Mouse (Mus musculus): Measurements from ENCODE around the gene Arhgap23. TPM values are rescaled to one million over a fixed set of nuclear protein-coding genes. Genes with fewer than 3 reads are reported as not detected.

Gene Arhgap23
- total RNA-seq, 4 experiments from 2014 or later = 3.4 to 5.2 (median 4.5) TPM

DNA sequence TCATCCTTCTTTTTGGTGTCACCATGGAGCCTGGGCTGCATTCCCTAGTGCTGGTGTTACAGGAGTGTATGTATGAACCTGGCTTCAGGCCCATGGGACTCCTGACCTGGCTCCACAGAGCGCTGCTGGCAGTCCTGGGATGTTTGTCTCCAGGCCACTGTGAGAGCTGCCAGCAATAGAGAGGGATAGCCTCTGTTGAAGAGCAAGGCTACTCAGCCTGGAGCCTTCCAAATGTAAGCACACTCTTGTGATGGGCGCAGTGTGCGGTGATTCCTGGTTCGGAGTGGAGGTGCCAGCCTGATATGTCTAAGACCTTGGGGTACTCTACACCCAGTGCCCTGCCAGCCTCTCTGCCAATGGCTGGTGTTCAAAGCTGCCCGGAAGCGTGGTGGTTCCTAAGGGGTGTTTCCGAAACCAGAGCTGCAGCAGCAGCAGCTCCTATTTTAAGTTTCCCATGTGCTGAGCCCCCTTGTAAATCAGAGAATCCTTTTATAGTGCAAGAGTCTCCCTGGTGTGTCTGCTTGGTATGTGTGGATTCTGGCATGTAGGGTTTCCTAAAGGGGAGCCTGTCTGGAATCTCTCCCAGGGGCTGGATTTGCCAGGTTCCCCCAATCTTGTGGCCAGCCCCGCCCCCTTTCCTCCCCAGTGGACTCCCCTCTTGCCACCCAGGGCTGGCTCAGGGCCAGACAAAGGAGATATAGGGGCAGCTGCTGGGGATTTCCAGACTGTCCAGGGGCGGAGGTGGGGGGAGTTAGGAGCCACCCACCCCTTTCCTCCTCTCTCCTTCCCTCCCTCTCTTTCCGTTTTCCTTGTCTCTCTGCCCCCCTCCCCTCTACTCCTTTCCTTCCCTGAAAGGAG, 9.0 kb upstream of the Arhgap23 start:
- no peak for DNase-seq (ENCODE audit: low spot score in 2 of 2)

DNA sequence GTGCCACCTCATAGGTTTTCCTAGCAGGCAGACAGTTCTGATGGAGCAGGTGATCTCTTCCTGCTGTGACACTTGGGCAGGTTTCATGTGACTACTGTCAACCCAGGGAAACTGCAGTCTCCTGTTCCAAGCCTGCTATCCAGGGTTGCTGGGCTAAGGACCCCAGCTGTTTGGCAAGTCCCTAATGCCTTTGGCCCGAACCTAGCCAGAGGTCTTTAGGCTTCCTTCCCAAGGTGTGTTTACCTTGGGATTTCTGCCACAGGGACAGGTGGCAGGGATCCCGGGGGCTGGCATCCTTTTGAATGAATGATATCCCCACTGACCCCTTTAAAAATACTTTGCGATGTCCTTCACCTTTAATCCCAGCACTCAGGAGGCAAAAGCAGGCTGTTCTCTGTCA, 7.9 kb upstream of the Arhgap23 start:
- no peak for DNase-seq (ENCODE audit: low spot score in 2 of 2)

DNA sequence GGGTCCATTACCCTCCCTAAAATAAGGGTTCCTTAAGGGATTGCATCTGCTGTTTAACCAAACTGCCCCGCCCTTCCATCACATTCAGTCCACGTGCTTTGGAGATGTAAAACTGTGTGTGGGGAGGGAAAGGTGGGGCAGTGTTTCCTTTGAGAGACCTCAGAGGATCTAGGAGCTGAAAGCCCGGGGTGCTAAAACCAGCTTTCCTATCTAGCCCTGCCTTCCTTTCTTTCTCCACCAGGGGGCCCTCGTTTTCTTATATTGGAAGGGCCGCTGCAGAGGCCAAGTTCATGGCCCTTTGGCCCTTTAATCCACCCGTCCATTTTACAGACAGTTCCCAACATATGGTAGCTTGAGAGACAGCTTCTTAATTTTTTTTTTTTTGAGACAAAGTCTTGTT, 7.2 kb upstream of the Arhgap23 start:
- DNase-seq (ENCODE audit: low spot score in 2 of 2) = peak; percentile 76 to 83

DNA sequence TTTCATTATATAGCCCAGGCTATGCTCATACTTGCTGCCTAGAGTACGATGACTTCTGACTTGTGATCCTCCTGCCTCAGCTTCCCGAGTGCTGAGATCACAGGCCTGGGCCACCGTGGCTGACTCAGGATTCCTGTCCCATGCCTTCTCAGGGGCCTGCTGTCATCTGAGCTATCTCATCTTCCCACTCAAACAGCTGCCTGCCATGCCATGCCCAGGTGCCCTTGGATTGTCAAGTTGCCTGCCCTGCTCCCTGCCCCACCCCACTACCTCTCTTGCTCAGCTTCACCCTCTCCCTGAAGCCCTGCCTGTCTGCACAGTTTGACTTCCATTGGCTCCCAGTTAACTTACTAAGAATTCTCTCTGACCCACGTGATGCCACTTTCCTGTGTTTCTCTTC, 4.4 kb upstream of the Arhgap23 start:
- no peak for DNase-seq (ENCODE audit: low spot score in 2 of 2)

DNA sequence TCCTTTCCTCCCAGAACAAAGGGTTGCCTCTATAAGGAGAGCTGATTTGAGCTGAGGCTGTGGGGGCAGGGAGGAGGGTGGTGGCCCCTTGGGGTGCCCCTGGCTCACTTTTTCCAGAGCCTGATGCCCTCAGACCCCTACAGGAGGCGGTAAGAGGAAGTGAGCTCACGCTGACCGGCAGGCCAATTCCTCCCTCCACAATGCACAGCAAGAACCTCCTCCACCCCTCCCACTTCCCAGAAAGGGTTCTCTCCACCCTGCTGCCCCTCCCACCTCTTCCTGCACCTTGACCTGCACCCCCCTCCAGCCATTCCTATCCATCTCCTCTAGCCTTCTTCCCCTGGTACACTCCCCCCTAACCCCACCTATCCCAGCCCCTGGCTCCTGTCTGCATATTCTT, 3.2 kb upstream of the Arhgap23 start:
- no peak for DNase-seq (ENCODE audit: low spot score in 2 of 2)

DNA sequence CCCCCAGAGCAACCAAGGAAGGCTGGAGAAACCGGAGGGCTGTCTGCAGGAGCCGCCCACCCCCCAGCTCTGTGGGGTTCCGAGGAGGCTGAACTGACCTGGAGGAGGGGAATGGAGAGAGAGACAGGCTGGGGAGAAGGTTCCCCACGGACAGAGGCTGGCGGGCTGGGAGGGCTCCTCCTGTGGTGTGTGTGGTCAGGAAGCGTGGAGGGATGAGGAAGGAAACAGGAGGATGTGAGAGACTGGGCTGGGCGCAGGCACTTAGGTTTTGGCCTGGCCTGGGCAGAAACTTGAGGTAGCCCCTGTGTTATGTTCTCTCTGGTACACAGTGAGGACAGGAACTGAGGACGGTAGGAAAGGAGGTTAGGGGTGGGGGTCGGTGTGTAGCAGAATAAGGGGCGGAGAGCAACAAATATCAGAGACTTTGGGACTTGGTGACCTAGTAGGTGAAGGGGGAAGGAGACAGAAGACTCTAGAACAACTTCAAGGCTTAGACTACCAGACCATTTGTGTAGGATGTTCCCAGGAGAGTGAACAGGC, 2.5 kb upstream of the Arhgap23 start:
- DNase-seq (ENCODE audit: low spot score in 2 of 2) = no peak

DNA sequence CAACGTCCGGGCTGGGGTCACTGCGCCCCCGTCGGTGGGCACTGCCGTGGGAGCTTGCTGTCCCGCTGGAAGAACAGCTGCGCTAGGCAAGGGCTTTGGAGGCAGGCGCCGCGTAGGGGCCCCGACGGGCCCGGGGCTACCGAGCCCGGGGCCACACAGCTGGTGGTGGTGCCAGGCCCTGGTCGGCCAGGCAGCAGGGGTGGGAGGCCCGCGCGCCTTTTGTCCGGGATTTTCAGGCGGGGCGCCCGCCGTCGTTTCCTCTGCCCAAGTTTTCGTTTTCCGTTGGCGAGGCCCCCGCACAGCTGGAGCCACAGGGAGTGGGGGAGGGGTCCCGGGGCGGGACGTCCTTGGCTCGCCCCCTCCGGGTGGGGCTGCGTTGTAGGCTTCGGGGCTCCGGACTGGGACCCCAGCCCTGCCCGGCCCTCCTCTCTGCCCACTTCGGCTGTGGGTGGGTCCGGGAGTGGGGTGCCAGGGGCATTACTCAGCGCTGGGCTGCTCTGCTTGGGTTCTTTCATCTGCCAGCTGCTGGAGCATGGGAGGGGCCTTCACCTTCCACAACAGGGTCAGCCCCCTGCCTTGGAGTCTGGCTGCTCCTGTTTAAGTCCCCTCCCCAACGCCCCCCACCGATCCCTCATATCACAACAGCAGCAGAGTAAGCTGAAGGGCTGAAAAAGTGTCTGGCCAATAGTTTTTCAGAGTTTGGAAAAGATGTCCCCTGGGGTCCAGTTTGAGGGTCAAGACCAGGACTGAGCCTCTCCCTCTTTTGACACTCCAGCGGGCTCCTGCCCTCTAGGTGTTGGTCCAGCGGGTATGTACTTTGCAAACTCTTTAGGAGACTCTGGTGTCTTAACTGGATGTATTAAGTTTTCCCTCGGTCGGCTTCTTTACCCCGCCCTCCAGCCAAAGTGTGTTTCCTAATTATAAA, 641 bp downstream of the Arhgap23 start:
- DNase-seq (ENCODE audit: low spot score in 2 of 2) = no peak

DNA sequence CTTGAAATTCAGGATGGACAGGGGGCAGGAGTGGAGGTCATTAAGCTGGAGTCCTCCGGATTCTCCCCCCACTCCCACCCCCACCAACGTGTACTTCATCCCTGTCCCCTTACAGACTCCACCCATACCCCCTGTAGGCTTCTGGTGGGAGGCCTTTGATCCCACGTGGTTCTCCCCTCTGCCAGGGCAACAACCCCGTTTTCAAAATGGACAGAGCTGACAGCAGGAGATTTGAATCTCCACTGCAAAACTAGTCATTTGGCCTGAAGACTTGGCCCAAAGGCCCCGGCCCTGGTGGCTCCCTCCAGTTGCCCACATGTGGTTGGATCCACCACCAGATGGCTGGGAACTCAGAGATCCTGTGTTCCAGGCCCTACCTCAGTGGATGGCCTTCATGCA, 1.3 kb downstream of the Arhgap23 start:
- DNase-seq (ENCODE audit: low spot score in 2 of 2) = no peak

DNA sequence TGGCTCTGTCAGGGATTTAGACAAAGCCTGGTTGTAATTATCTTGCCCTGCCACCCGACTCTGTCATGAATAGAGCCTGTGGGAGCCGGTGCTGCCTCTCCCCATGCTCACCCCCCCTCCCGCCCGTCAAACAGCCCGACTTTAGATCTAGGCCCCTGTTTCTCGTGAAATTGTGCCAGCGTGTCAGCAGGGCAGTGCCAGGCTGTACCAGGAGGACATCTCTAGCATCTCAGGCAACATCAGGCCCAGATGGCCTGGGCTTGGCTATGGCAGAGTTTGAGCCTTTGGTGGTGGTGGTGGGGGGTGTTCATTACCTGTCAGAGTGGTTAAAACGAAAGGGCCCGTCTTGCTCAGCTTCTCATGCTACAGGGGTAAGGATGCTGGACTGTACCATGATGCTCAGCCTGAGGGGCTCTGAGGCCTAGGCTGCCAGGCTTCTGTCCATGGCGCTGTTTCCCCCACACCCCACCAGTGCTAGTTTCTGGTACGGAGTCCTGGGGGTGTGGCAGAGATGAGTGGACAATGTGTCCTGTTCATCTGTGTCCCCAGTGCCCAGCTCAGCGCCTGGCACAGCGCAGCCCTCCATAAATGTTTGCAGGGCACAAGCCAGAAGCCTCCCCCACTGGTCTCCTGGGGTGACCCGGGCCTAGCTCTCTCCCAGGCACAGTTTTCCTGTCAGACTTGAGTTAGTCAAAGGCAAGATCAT, 3.7 kb downstream of the Arhgap23 start:
- no peak for DNase-seq (ENCODE audit: low spot score in 2 of 2)

DNA sequence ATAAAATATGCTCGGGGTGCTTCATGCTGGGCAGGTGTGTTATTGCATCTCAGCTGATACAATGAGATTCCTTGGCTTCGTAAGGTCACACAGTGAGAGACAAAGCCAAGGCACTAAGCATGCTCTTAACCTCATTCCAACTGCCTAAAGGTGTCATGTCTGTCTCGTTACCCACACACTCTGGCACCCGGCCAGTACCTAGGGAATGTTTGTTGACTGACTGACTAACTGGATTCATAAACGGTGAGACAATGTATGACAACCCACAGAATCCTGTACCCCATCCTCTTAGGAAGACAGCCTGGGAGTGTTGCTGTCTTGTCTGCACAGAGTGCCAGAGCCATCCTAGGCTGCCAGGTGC, 4.2 kb downstream of the Arhgap23 start:
- DNase-seq (ENCODE audit: low spot score in 2 of 2) = no peak

DNA sequence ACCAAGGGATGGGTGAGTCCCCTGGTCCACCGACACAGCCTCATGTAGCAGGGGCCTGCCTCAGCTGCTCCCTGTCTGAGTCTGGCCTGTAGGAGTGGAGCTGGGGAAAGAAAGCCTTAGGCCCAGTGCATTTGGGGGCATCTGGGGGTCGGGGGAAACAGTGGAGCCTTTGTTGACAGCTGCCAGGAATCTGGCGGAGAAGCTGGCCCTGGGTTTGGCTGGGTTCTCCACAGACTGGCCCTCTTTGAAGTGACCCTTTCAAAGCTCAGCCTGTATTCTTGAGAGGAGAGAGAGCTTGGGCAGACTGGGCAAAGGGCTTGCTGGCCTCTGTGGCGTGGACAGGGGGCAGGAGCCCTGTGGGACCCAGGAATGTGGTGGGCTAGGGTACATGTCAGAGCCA, 7.2 kb downstream of the Arhgap23 start:
- DNase-seq (ENCODE audit: low spot score in 2 of 2) = no peak

DNA sequence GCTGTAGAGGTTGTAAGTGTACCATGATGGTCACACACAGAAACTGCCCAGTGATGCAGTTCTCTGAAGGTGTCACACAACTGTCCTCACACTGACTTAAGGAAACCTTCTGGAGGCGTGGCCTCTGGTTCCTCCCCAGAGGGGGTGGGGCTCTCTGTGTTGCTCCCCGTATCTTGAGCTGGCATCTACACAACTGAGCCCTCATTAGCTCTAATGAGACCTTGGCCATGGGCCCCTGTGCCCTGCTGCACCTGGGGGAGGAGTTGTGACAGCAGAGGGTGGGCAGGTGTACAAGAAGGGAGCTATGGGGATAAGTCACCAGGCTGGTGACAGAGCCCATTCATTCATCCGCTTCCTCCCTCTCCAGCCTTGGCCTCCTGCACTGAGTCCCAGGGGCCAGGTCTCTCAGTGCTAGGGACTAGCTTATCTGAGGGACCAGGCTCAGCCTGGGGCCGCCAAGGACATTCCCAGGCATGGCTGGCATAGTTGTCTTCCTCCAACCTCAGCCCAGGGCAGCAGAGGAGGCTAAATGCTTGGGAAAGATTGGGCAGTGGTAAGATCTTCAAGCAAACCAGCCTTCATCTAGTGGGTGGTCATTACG, 8.9 kb downstream of the Arhgap23 start:
- DNase-seq (ENCODE audit: low spot score in 2 of 2) = no peak

DNA sequence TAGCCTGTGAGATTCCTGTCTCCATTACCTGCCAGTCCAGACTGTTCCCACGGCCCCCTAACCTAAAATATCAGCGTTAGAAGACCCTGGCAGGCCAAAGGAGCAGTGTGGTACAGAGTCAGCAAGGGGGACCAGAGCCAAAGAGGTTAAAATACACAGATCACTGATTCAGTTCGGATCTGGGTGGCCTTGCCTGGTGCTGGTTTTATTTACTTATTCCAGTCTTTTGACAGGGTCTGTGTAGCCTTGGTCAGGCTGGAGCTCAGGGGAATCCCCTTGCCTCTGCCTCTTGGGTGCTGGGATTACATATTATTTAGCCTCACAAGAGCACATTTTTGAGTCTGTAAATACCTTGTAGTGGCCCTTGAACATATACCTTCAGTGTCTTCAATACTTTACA, 9.5 kb downstream of the Arhgap23 start:
- no peak for DNase-seq (ENCODE audit: low spot score in 2 of 2)

DNA sequence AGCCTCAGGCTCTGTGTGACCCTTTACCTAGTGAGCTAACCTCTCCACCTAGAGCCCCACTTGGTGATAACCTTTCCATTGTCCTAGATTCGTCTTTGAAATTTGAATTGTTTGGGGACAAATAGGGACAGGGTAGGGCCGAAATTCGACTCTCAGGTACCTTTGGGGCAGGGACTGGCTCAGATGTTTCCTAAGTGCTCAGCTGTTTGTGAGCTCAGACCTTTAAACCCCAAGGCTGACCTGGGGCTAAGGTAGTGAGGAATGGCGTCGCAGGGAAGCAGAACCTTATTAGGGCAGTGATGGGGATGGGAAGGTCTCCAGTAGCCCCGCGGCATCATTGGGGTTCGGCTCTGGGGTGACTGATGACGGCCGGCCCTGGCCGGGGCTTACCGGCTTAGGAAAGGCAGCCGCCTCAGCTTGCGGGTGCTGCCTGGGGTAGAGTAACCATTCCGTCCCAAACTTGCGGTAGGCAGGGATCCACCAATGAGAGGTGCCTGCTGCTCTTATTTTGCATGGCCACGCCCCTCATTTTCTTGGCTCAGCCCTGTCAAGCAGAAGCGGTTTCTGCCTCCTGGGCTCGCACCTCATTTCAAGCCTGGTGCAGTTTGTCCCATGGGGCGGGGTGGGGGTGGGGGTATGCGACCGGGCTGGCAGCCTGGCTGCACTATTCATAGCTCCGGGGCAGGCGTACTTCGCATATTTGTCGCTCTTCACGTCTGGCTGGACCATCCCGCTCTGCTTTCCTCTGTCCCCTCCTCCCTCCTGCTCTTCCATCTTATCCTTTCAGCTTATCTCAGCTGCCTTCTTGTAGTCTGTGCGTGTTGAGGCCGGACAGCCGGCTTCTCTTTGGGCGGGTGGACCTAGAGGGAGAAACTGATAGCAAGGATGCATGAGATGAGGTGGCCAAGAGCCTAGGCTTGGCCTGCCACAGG, 12.7 kb downstream of the Arhgap23 start:
- peak; percentile 64 to 75 for DNase-seq (ENCODE audit: low spot score in 2 of 2)

DNA sequence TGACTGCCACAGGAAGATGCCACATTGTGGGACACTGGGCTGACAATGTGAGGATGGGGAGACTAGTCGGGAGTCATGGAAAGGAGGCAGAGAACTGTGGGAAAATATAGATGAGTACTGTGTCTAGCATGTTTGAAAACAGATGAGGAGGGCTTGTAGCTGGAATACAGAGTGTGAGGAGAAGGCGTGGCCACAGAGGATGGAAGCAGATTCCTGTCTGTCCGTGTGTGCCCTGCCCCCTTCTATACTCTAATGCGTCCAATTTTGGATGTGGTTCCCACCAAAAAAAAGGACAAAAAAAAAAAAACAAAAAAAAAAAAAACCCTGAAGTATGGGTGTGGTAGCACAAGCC, 13.4 kb downstream of the Arhgap23 start:
- DNase-seq (ENCODE audit: low spot score in 2 of 2) = no peak

DNA sequence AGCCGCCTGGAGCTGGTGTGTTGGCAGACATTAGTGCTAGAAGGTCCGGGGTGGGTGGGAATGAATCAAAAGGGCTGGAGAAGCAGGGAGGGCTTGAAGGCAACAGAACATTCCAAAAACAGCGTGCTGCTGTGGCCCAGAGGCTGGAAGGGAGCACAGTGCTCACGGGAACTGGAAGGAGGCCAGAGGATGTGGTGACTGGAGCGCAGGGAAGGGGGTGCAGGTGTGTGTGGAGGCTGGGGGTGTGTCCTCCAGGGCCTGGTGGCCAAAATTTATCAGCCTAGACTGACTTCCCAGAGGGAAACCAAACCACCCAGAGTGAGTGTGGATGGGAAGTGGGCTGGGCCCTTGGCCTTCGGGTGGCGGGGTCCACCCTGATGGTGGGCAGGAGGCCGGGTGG, 14.3 kb downstream of the Arhgap23 start:
- DNase-seq (ENCODE audit: low spot score in 2 of 2) = no peak

DNA sequence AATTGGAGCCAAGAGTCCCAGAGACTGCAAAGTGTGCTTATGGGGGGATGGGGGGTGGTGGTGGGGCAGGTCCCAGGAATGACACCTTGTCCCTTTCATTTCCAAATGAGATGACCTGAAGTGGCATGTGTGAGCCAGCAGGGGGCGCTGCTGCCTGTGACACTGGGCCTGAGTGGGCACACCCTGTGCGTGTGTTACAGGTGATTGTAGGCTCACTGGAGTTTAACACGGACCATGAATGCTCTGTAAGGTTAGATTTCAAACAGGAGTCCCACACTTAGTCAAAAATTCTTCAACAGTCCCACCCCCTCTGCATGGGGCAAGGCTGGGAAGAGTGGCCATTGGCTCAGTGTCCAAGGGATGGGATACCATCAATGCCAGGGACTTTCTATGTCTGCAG, 16.7 kb downstream of the Arhgap23 start:
- DNase-seq (ENCODE audit: low spot score in 2 of 2) = no peak

DNA sequence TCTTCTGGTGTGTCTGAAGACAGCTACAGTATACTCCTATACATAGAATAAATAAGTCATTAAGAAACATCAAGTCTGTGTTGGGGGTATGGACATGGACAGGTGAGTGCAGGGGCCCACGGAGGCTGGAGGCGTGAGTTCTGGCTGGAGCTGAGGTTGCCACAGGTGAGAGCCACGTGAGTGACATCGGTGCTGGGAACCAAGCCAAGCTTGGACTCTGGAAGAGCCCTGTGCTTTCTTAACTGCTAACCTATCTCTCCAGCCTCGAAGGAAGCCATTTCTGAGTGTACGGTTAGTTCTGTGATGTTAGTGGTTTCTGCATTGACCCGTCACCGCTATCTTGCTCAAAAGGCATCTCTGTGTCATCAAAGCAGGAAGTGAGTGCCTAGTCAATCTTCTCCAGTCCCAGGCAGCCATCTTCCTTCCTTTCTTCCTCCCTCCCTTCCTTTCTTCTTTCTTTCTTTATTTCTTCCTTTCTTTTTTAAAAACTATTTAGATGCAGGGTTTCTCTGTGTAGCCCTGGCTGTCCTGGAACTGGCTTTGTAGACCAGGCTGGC, 17.7 kb downstream of the Arhgap23 start:
- DNase-seq (ENCODE audit: low spot score in 2 of 2) = no peak

DNA sequence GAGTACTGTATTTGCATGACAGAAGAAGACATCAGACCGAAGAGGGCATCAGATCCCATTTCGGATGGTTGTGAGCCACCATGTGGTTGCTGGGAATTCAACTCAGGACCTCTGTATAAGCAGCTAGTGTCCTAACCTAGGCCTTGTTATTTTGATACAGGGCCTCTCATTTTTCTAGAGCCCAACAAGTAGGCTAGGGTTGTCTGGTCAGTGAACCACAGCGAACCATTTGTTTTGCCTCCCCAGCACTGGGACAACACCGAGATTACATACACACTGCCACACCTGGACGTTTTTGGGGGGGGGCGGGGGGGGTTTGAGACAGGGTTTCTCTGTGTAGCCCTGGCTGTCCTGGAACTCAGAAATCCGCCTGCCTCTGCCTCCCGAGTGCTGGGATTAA, 18.8 kb downstream of the Arhgap23 start:
- DNase-seq (ENCODE audit: low spot score in 2 of 2) = no peak
